Mouse (Mus musculus) cerebellum, adult 2 months (tissue): Measurements from ENCODE around the gene Spin4.

Source experiments
- CTCF ChIP-seq: fragments of 200-500 bp; IDR thresholded peaks from 2 replicates; pipeline ENCODE4 v1.5.1; 2011; ENCODE audit warnings: low read depth, mild to moderate bottlenecking, control low read depth, low read length, moderate library complexity, borderline replicate concordance; ENCODE audit not compliant: insufficient read depth
- POLR2A ChIP-seq: fragments of 200-500 bp; IDR thresholded peaks from 2 replicates; pipeline ENCODE4 v1.6.1; 2011; ENCODE audit warnings: low read length, control low read depth, borderline replicate concordance; ENCODE audit not compliant: insufficient read depth

DNA sequence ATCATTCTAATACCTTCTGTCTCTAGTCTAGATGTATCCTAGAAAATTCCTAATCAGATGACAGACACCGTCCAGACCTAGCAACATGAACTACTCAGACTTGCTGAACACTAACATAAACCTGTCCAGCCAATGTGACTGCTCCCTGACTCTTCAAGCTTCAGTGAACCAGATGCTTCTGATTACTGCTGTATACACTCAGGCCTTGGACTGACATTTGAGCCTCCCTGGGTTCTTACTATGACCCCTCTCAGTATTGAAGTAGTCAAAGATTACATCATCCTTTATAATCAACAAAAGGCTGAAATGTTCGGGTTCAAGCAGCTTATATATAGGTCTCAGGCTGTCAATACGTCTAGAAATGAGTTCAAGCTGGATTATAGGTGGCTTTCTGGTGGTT is 32.4 kb downstream of the Spin4 start:
- TF ChIP-seq CTCF, result no peak
- no peak for TF ChIP-seq POLR2A
